Mouse (Mus musculus): ENCODE data around the gene Syt11.

DNA sequence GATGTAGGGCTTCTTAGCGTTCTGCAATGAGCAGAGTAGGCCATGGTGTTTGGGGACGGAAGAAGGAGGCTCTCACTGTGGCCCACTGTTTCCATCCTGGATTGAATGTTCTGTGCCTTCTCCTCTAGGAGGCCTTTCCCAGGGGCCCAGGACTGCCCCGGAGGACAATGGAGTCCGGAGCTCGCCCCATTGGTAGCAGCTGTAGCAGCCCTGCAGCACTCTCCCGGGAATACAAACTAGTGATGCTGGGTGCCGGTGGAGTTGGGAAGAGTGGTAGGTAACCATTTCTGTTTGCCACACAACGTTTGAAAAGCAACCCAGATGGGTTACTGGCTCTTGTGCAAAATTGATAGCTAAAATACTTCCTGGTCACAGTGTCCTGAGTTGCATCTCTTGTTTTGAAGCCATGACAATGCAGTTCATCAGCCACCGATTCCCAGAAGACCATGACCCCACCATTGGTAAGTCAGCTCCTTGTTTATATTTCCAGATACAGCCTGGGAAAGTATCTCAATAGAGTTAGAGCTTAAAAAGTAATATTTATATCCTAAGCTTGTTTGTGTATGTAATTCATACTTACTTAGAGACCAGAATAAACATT lies 57.7 kb downstream of the Syt11 start:
- TF ChIP-seq POLR2A (IDR thresholded peaks at IDR 0.05; ENCODE audit: insufficient read depth, low read length) (no peak), CTCF (IDR thresholded peaks at IDR 0.05; ENCODE audit: low read depth, low read length) (no peak), EP300 (IDR thresholded peaks at IDR 0.05; ENCODE audit: insufficient read depth, low read depth, low read length) (no peak)
